Mouse (Mus musculus) kidney, adult 18-20 months (tissue): ENCODE results near the gene Sdccag8.

Source experiments
- DNase-seq: peaks from one replicate; pipeline ENCODE4 v3.0.0; 2021

Sdccag8 gene

GRCm38 (mm10) chr1:176946031-176946795 is 131.8 kb downstream of the Sdccag8 start:
- no peak for DNase-seq

GRCm38 (mm10) chr1:176946796-176947181 is 132.3 kb downstream of the Sdccag8 start:
- DNase-seq, result no peak

- no peak for DNase-seq
Measured at GRCm38 (mm10) chr1:176948861-176949260, 134.4 kb downstream of the Sdccag8 start.

- DNase-seq, result no peak
Measured at GRCm38 (mm10) chr1:176949320-176949719, 134.9 kb downstream of the Sdccag8 start.

GRCm38 (mm10) chr1:176950061-176950460 is 135.6 kb downstream of the Sdccag8 start:
- no peak for DNase-seq

- no peak for DNase-seq
Measured at GRCm38 (mm10) chr1:176951836-176952235, 137.4 kb downstream of the Sdccag8 start.

GRCm38 (mm10) chr1:176958311-176958710 is 143.9 kb downstream of the Sdccag8 start:
- DNase-seq, result no peak

- DNase-seq, result no peak
Measured at GRCm38 (mm10) chr1:176961716-176962115, 147.3 kb downstream of the Sdccag8 start.

- DNase-seq, result no peak
Measured at GRCm38 (mm10) chr1:176962894-176963293, 148.4 kb downstream of the Sdccag8 start.

- no peak for DNase-seq
Measured at GRCm38 (mm10) chr1:176967299-176967698, 152.8 kb downstream of the Sdccag8 start.

- no peak for DNase-seq
Measured at GRCm38 (mm10) chr1:176970635-176971478, 156.4 kb downstream of the Sdccag8 start.

- DNase-seq, result no peak
Measured at GRCm38 (mm10) chr1:176971479-176971797, 157.0 kb downstream of the Sdccag8 start.

GRCm38 (mm10) chr1:176973356-176974088 is 159.1 kb downstream of the Sdccag8 start:
- no peak for DNase-seq

- DNase-seq, result no peak
Measured at GRCm38 (mm10) chr1:176979235-176979634, 164.8 kb downstream of the Sdccag8 start.

GRCm38 (mm10) chr1:176980140-176980539 is 165.7 kb downstream of the Sdccag8 start:
- no peak for DNase-seq

- no peak for DNase-seq
Measured at GRCm38 (mm10) chr1:176980801-176981400, 166.4 kb downstream of the Sdccag8 start.

GRCm38 (mm10) chr1:176981511-176981910 is 167.1 kb downstream of the Sdccag8 start:
- DNase-seq, result no peak

- DNase-seq, result no peak
Measured at GRCm38 (mm10) chr1:176982671-176983070, 168.2 kb downstream of the Sdccag8 start.

- no peak for DNase-seq
Measured at GRCm38 (mm10) chr1:176985691-176986090, 171.2 kb downstream of the Sdccag8 start.

GRCm38 (mm10) chr1:176986275-176986674 is 171.8 kb downstream of the Sdccag8 start:
- DNase-seq, result no peak

- DNase-seq, result no peak
Measured at GRCm38 (mm10) chr1:176986990-176987740, 172.7 kb downstream of the Sdccag8 start.

- DNase-seq, result no peak
Measured at GRCm38 (mm10) chr1:176991473-176991872, 177.0 kb downstream of the Sdccag8 start.
